In the genomic region with DNA sequence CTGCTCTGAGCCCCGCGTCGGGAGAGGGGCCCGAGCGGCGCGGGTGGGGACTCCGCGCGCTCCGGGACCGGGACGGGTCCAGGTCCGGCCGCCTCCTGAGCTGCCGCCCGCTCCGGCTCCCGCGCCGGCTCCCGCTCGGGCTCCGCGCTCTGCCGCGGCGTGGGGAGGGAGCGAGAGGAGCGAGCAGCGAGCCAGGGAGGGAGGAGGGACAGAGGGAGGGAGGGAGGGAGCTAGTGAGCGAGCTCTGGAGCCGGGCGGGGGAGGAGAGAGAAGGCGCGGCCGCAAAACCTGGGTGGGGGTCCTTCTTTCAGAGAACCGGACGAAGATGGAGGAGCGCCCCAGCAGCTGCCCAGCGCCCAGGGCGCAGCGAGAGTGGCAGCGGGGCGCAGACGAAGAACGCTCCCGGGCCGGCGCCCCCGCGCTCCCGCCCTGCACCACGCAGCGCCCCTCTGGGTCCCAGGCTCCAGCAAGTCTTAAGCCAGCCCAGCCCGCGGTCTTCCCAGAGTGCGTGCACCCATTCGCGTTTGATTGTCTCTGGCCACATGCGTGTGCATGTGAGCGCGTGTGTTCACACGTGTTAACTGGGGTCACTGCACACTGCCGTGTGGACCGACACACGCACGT, we compare ENCODE assay signal across 8 mouse cellular contexts.
DNase-seq lines count a peak whose midpoint lies in the region; ATAC-seq and TF ChIP-seq lines count a peak whose summit lies in the region.

No protein-coding gene starts in this region.

- H3K9me3 ChIP-seq in intestine, embryonic 16.5 days (ENCODE audit: control insufficient read depth, low read length) = no peaks in the 10 kb centered on the region
- H3K9me3 ChIP-seq in limb, embryonic 12.5 days = no peaks in the 10 kb centered on the region

- H3K36me3 ChIP-seq in spleen, adult 2 months (ENCODE audit: control insufficient read depth, insufficient read depth, low read length) = no peaks in the 10 kb centered on the region
- no peaks in the 10 kb centered on the region for H3K36me3 ChIP-seq in intestine, embryonic 16.5 days (ENCODE audit: control insufficient read depth, insufficient read depth, low read length)
- H3K36me3 ChIP-seq in limb, embryonic 12.5 days = no peaks in the 10 kb centered on the region

- TF ChIP-seq CTCF in spleen, adult 2 months (IDR thresholded peaks at IDR 0.05; ENCODE audit: extremely low read depth, insufficient read depth, insufficient read length, insufficient replicate concordance) = no peak

- under 1% methylated on average over 66 of the region's 68 CpGs for WGBS in spleen, adult 2 months
- under 1% methylated on average over 61 of the region's 68 CpGs for WGBS in intestine, embryonic 16.5 days
- under 1% methylated on average over 58 of the region's 68 CpGs for WGBS in limb, embryonic 12.5 days

- peak overlapping the region; percentile 99 for H3K4me2 ChIP-seq in intestine, embryonic 16.5 days (ENCODE audit: low read depth, low read length)
- peak overlapping the region; percentile 99 for H3K4me2 ChIP-seq in limb, embryonic 12.5 days

- peak overlapping the region; percentile 76 for H3K9ac ChIP-seq in intestine, embryonic 16.5 days (ENCODE audit: low read depth, low read length)
- peak overlapping the region; percentile 79 for H3K9ac ChIP-seq in limb, embryonic 12.5 days (replicated peaks)

- peaks cover 9% of the 10 kb centered on the region for H3K27me3 ChIP-seq in spleen, adult 2 months (ENCODE audit: control insufficient read depth, insufficient read depth, low read length)
- H3K27me3 ChIP-seq in intestine, embryonic 16.5 days (replicated peaks; ENCODE audit: control insufficient read depth, insufficient read depth, low read length) = peaks cover 46% of the 10 kb centered on the region
- H3K27me3 ChIP-seq in limb, embryonic 12.5 days = peaks cover 86% of the 10 kb centered on the region

- no peak overlapping the region for H3K27ac ChIP-seq in spleen, adult 2 months (ENCODE audit: insufficient read depth, low read length)
- no peak overlapping the region for H3K27ac ChIP-seq in intestine, embryonic 16.5 days (ENCODE audit: low read length)
- no peak overlapping the region for H3K27ac ChIP-seq in limb, embryonic 12.5 days

- no peak for TF ChIP-seq POLR2A in spleen, adult 2 months (IDR thresholded peaks at IDR 0.05; ENCODE audit: low read depth, low read length)

- H3K4me1 ChIP-seq in spleen, adult 2 months (ENCODE audit: control insufficient read depth, insufficient read depth, insufficient read length) = peaks cover 5% of the 10 kb centered on the region; the same call in 1 of the 2 replicates
- peaks cover 23% of the 10 kb centered on the region for H3K4me1 ChIP-seq in intestine, embryonic 16.5 days (ENCODE audit: control insufficient read depth, insufficient read depth, low read length)
- H3K4me1 ChIP-seq in limb, embryonic 12.5 days (replicated peaks) = peaks cover 42% of the 10 kb centered on the region

- peak; percentile 69 for ATAC-seq in intestine, embryonic 16.5 days
- ATAC-seq in limb, embryonic 12.5 days (ENCODE audit: insufficient number of reproducible peaks, insufficient read depth, low FRiP score, low TSS enrichment, low read depth) = peak; percentile 28

- DNase-seq in spleen, adult 2 months (ENCODE audit: low read depth in 1 of 2, low spot score in 2 of 2) = no peak
- DNase-seq in spleen, postnatal 4 days (ENCODE audit: low spot score in 2 of 2) = no peak
- peak; percentile 84 to 86 for DNase-seq in cerebellum, postnatal 14 days
- peak; percentile 50 for DNase-seq in gastrocnemius, postnatal 10 days
- peak; percentile 24 for DNase-seq in naive thymus-derived CD4-positive, alpha-beta T cell, adult 2 months (ENCODE audit: low read depth)
- no peak for DNase-seq in ovary, postnatal 36 days (ENCODE audit: low spot score)

- H3K4me3 ChIP-seq in spleen, adult 2 months (ENCODE audit: extremely low read depth, insufficient read depth, insufficient read length) = peak overlapping the region; percentile 29; the same call in 1 of the 2 replicates
- peak overlapping the region; percentile 71 for H3K4me3 ChIP-seq in intestine, embryonic 16.5 days (ENCODE audit: low read length)
- peak overlapping the region; percentile 72 for H3K4me3 ChIP-seq in limb, embryonic 12.5 days (replicated peaks)

Comparison
In these comparisons a context has a peak if more than half of its experiments do, and no peak if none do; other contexts are left out.
1. DNase-seq: peak in cerebellum, postnatal 14 days (2 of 2), gastrocnemius, postnatal 10 days (single experiment) and naive thymus-derived CD4-positive, alpha-beta T cell, adult 2 months (single experiment); none in spleen, adult 2 months (0 of 2), spleen, postnatal 4 days (0 of 2) and ovary, postnatal 36 days (single experiment).
2. Peak in every context shown above with its lines, with median percentiles within 50 percentile points of each other: H3K4me3 ChIP-seq.